In the genomic region with DNA sequence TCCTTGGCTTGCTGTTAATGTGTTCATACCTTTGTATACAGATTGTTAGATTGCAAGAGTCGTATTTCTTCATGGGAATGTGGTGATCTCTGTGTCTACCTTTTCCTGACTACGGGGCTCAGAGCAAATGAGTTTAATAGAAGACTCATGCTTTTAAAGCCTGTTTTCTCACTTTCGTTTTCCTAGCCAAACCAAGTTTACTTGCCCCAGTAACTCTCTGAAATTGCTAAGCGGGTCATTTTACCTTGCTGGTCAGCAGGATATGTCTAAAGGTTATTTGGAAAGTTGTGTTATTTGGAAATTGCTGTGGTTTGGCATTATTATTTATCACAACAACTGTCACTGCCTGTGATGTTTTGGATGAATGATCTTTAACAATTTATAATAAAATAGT, we compare ENCODE assay signal across 8 mouse cellular contexts. TPM values are rescaled to one million over a fixed set of nuclear protein-coding genes. Genes with fewer than 3 reads are reported as not detected.
DNase-seq lines count a peak whose midpoint lies in the region; ATAC-seq and TF ChIP-seq lines count a peak whose summit lies in the region.

No protein-coding gene starts in this region.

- peak overlapping the region; percentile 96 for H3K4me3 ChIP-seq in heart, embryonic 11.5 days (ENCODE audit: low read depth, low read length)
- H3K4me3 ChIP-seq in ES-Bruce4 (ENCODE audit: low read depth, low read length): no peak overlapping the region
- H3K4me3 ChIP-seq in hindbrain, embryonic 10.5 days: peak overlapping the region; percentile 83
- H3K4me3 ChIP-seq in macrophage (ENCODE audit: inconsistent target): peak overlapping the region; percentile 82

- no peak for ATAC-seq in heart, embryonic 11.5 days (replicated peaks; ENCODE audit: insufficient number of reproducible peaks, low FRiP score, low TSS enrichment)
- ATAC-seq in CD4-positive, CD25-positive, alpha-beta regulatory T cell, adult 4 months: no peak
- no peak for ATAC-seq in monocyte, adult 5-6 weeks (replicated peaks; ENCODE audit: insufficient number of reproducible peaks, low FRiP score, low TSS enrichment, poor library complexity, severe bottlenecking)

- DNase-seq in heart, adult 11 months: no peak
- no peak for DNase-seq in hindbrain, embryonic 10.5 days (ENCODE audit: low spot score)
- DNase-seq in left cerebral cortex, postnatal 10 days (ENCODE audit: extremely low spot score in 1 of 2, low spot score in 2 of 2): no peak

- no peak for TF ChIP-seq EP300 in ES-Bruce4 (IDR thresholded peaks at IDR 0.05; ENCODE audit: insufficient read depth, low read depth, low read length)

- peaks cover 73% of the 10 kb centered on the region for H3K79me2 ChIP-seq in macrophage (ENCODE audit: inconsistent target)

- H3K4me2 ChIP-seq in heart, embryonic 11.5 days: peak overlapping the region; percentile 88

- H3K4me1 ChIP-seq in heart, embryonic 11.5 days (ENCODE audit: control insufficient read depth, insufficient read depth, low read length): peaks cover 16% of the 10 kb centered on the region
- H3K4me1 ChIP-seq in ES-Bruce4 (ENCODE audit: control insufficient read depth, insufficient read depth, low read length): peaks cover 3% of the 10 kb centered on the region
- peaks cover 28% of the 10 kb centered on the region for H3K4me1 ChIP-seq in hindbrain, embryonic 10.5 days (replicated peaks)

- 46% methylated on average over 4 of the region's 4 CpGs for WGBS in heart, embryonic 11.5 days (ENCODE audit: insufficient replicate concordance)
- 61% methylated on average over 4 of the region's 4 CpGs for WGBS in hindbrain, embryonic 10.5 days
- 9% methylated on average over 4 of the region's 4 CpGs for WGBS in macrophage (ENCODE audit: missing documents)

- no peaks in the 10 kb centered on the region for H3K9me3 ChIP-seq in heart, embryonic 11.5 days (replicated peaks; ENCODE audit: control insufficient read depth, low read length)
- no peaks in the 10 kb centered on the region for H3K9me3 ChIP-seq in ES-Bruce4 (replicated peaks; ENCODE audit: control insufficient read depth, insufficient read depth, low read length, poor library complexity, severe bottlenecking)
- no peaks in the 10 kb centered on the region for H3K9me3 ChIP-seq in hindbrain, embryonic 10.5 days

- no peaks in the 10 kb centered on the region for H3K36me3 ChIP-seq in heart, embryonic 11.5 days (ENCODE audit: control insufficient read depth, insufficient read depth, low read length)
- H3K36me3 ChIP-seq in ES-Bruce4 (ENCODE audit: control insufficient read depth, insufficient read depth, low read length, poor library complexity, severe bottlenecking) (no peaks in the 10 kb centered on the region), macrophage (ENCODE audit: inconsistent target) (0 out of 2 replicates have a peak, but pooled peaks cover 6% of the 10 kb centered on the region)
- H3K36me3 ChIP-seq in hindbrain, embryonic 10.5 days: peaks cover 18% of the 10 kb centered on the region

- TF ChIP-seq POLR2A in ES-Bruce4 (IDR thresholded peaks at IDR 0.05; ENCODE audit: insufficient read depth, low read length): no peak

- H3K27ac ChIP-seq in heart, embryonic 11.5 days (ENCODE audit: low read depth, low read length): no peak overlapping the region
- H3K27ac ChIP-seq in ES-Bruce4 (ENCODE audit: insufficient read depth, low read length) (0 out of 2 replicates have a peak overlapping the region, but pooled peaks have one; percentile 71), macrophage (peak overlapping the region; percentile 49)
- H3K27ac ChIP-seq in hindbrain, embryonic 10.5 days: no peak overlapping the region

- H3K27me3 ChIP-seq in heart, embryonic 11.5 days (ENCODE audit: control insufficient read depth, insufficient read depth, low read length): no peaks in the 10 kb centered on the region
- no peaks in the 10 kb centered on the region for H3K27me3 ChIP-seq in ES-Bruce4 (ENCODE audit: control insufficient read depth, insufficient read depth, low read length, poor library complexity, severe bottlenecking)
- H3K27me3 ChIP-seq in hindbrain, embryonic 10.5 days (ENCODE audit: insufficient read depth, poor library complexity, severe bottlenecking): no peaks in the 10 kb centered on the region

- TF ChIP-seq CTCF in ES-Bruce4 (IDR thresholded peaks at IDR 0.05; ENCODE audit: low read depth, low read length): no peak

- intact Hi-C loops in left cerebral cortex, postnatal 10 days (cut with DNase I): no loop called here

- peak overlapping the region; percentile 94 for H3K9ac ChIP-seq in heart, embryonic 11.5 days (ENCODE audit: low read depth, low read length)
- peak overlapping the region; percentile 80 for H3K9ac ChIP-seq in ES-Bruce4 (ENCODE audit: low read depth, poor library complexity, severe bottlenecking)

RNA-seq across cellular contexts. Expression of gene Ubr4, which starts 29.0 kb away (rescaled TPM):
- 69.0 and 71.5 TPM in 2 replicates for polyA plus RNA-seq in heart, embryonic 11.5 days (2014; fragmentation: Nextera tagmentation; extraction: Ambion mirVana)
- polyA plus RNA-seq in ES-Bruce4 (2011; ENCODE audit: insufficient read depth, insufficient read length, low read depth, missing spikeins) (141 and 159 TPM in 2 replicates), macrophage (2018) (106 to 123 TPM (median 108 TPM) in 3 replicates)
- polyA plus RNA-seq in hindbrain, embryonic 10.5 days (2016; fragmentation: Nextera tagmentation; extraction: Ambion mirVana): 60.7 and 64.3 TPM in 2 replicates
- total RNA-seq in macrophage (2018; cell fraction: chromatin; rRNA removed): 1,000 to 10,000 TPM in 1 of 26 experiments, 100 to 1,000 TPM in 25; 321 to 1,248 (median 606) TPM
- total RNA-seq in macrophage (2018; cell fraction: cytosol; rRNA removed): 100 to 1,000 TPM; 105 to 262 (median 140) TPM
- total RNA-seq in macrophage (2018; cell fraction: nucleus; rRNA removed): 100 to 1,000 TPM; 171 to 726 (median 319) TPM
- polyA plus RNA-seq in CD4-positive, CD25-positive, alpha-beta regulatory T cell, adult 4 months (2017; shearing (Covaris generic)): 10 to 100 TPM; 53.5 to 64.8 TPM
- 100 to 1,000 TPM; 161 to 165 TPM for total RNA-seq in left cerebral cortex, postnatal 10 days (2021)
- total RNA-seq in monocyte, adult 5-6 weeks (2017): 38.5 to 107 TPM (median 47.9 TPM) in 3 replicates

RNA-seq across cellular contexts. Expression of gene Emc1, which starts 29.1 kb away (rescaled TPM):
- 31.8 and 38.4 TPM in 2 replicates for polyA plus RNA-seq in heart, embryonic 11.5 days (2014; fragmentation: Nextera tagmentation; extraction: Ambion mirVana)
- 37.3 and 43.1 TPM in 2 replicates for polyA plus RNA-seq in ES-Bruce4 (2011; ENCODE audit: insufficient read depth, insufficient read length, low read depth, missing spikeins)
- polyA plus RNA-seq in hindbrain, embryonic 10.5 days (2016; fragmentation: Nextera tagmentation; extraction: Ambion mirVana): 34.9 and 38.3 TPM in 2 replicates
- 100 to 1,000 TPM in 1 of 26 experiments, 10 to 100 TPM in 25; 22.9 to 102 (median 56.0) TPM for total RNA-seq in macrophage (2018; cell fraction: chromatin; rRNA removed)
- 10 to 100 TPM; 29.5 to 65.8 (median 44.7) TPM for total RNA-seq in macrophage (2018; cell fraction: cytosol; rRNA removed)
- 100 to 1,000 TPM in 8 of 26 experiments, 10 to 100 TPM in 18; 46.7 to 154 (median 90.0) TPM for total RNA-seq in macrophage (2018; cell fraction: nucleus; rRNA removed)
- polyA plus RNA-seq in macrophage (2018): 15.7 to 25.8 TPM (median 19.1 TPM) in 3 replicates
- 10 to 100 TPM; 25.0 to 39.0 TPM for polyA plus RNA-seq in CD4-positive, CD25-positive, alpha-beta regulatory T cell, adult 4 months (2017; shearing (Covaris generic))
- total RNA-seq in left cerebral cortex, postnatal 10 days (2021): 10 to 100 TPM; 82.3 to 86.0 TPM
- 14.3 to 34.6 TPM (median 21.9 TPM) in 3 replicates for total RNA-seq in monocyte, adult 5-6 weeks (2017)

RNA-seq across cellular contexts. Expression of gene Mrto4, which starts 29.1 kb away (rescaled TPM):
- 88.6 and 98.2 TPM in 2 replicates for polyA plus RNA-seq in heart, embryonic 11.5 days (2014; fragmentation: Nextera tagmentation; extraction: Ambion mirVana)
- polyA plus RNA-seq in ES-Bruce4 (2011; ENCODE audit: insufficient read depth, insufficient read length, low read depth, missing spikeins): 112 and 122 TPM in 2 replicates
- 148 and 158 TPM in 2 replicates for polyA plus RNA-seq in hindbrain, embryonic 10.5 days (2016; fragmentation: Nextera tagmentation; extraction: Ambion mirVana)
- 10 to 100 TPM; 13.5 to 41.1 (median 27.0) TPM for total RNA-seq in macrophage (2018; cell fraction: chromatin; rRNA removed)
- 10 to 100 TPM; 17.3 to 28.5 (median 24.7) TPM for total RNA-seq in macrophage (2018; cell fraction: cytosol; rRNA removed)
- 10 to 100 TPM; 12.1 to 51.7 (median 21.6) TPM for total RNA-seq in macrophage (2018; cell fraction: nucleus; rRNA removed)
- polyA plus RNA-seq in macrophage (2018): 20.9 to 65.1 TPM (median 23.6 TPM) in 3 replicates
- polyA plus RNA-seq in CD4-positive, CD25-positive, alpha-beta regulatory T cell, adult 4 months (2017; shearing (Covaris generic)): 10 to 100 TPM; 49.4 to 61.5 TPM
- 10 to 100 TPM; 45.2 to 48.2 TPM for total RNA-seq in left cerebral cortex, postnatal 10 days (2021)
- total RNA-seq in monocyte, adult 5-6 weeks (2017): 20.8 to 41.9 TPM (median 26.8 TPM) in 3 replicates

Comparison
In these comparisons a context has a peak if more than half of its experiments do, and no peak if none do; other contexts are left out.
1. H3K27ac ChIP-seq: peak in ES-Bruce4 (single experiment) and macrophage (single experiment); none in heart, embryonic 11.5 days (single experiment) and hindbrain, embryonic 10.5 days (single experiment).